Mouse (Mus musculus) brain, embryonic 14.5 days (tissue): ENCODE measurements around the gene Zfp157. TPM values are rescaled to one million over a fixed set of nuclear protein-coding genes. Genes with fewer than 3 reads are reported as not detected.
A peak's percentile ranks its signal among the peaks of the same experiment; 100 is the strongest.
"Not testable (repeated sequence)": the region's sequence is repeated elsewhere in the genome, so short reads cannot be mapped to it uniquely, and the experiment has no call there.

ENCODE experiments used
- DNase-seq: peaks from one replicate; pipeline ENCODE4 v3.0.0-alpha.2; 2011; ENCODE audit warnings: low read depth
- CTCF ChIP-seq: fragments of 200-500 bp; IDR thresholded peaks from 2 replicates; pipeline ENCODE4 v1.5.1; 2012; ENCODE audit warnings: inconsistent platforms, mild to moderate bottlenecking, moderate library complexity, borderline replicate concordance; ENCODE audit not compliant: insufficient read depth, insufficient read length; ENCODE audit errors: extremely low read depth
- POLR2A ChIP-seq: fragments of 200-500 bp; IDR thresholded peaks from 2 replicates; pipeline ENCODE4 v1.6.1; 2012; ENCODE audit warnings: mild to moderate bottlenecking, inconsistent platforms, borderline replicate concordance; ENCODE audit not compliant: poor library complexity, insufficient read depth, insufficient read length, severe bottlenecking; ENCODE audit errors: extremely low read depth
- polyA plus RNA-seq: library from polyadenylated mRNA; depleted of rRNA; stranded (reverse); fragments of >200 nt; gene quantifications from 2 replicates; pipeline ENCODE4 v1.2.3, GENCODE M21; 2012; rRNA removed

Gene Zfp157
- 32.1 and 39.5 TPM in 2 replicates for polyA plus RNA-seq

- TF ChIP-seq CTCF (no peak), POLR2A (peak; percentile 86; the same call in 1 of the 2 replicates)
- DNase-seq, result peak; percentile 99
Measured at GRCm38 (mm10) chr5:138441286-138442194, at the start of gene Zfp157. Zfp157 (plus strand) TSS chr5:138441468.

GRCm38 (mm10) chr5:138397795-138398337 lies 43.4 kb upstream of the Zfp157 start:
- no peak for DNase-seq
- TF ChIP-seq POLR2A (no peak), CTCF (no peak)

GRCm38 (mm10) chr5:138400431-138400830 lies 40.8 kb upstream of the Zfp157 start:
- not testable (repeated sequence) for DNase-seq

DNA sequence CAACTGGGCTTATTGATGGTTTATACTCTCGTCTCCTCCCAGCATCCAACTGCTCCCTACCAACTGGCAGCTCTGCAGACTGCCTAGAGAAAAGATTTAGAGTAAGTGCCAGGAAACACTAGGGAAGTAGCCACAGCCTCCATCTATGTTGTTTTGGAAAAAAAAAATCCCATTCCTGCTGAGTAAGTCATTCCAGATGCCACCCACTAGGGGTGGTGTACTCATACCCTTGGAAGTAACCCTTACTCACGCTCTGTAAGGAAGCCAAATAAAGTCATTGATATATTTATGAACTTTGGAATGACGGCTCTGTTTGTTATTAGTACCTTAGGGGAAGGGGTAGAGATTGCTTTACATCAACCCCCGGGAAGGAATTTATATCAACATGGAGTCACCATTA lies 17.1 kb downstream of the Zfp157 start:
- TF ChIP-seq POLR2A (no peak), CTCF (no peak)
- no peak for DNase-seq

GRCm38 (mm10) chr5:138459107-138459506 lies 17.8 kb downstream of the Zfp157 start:
- no peak for DNase-seq
- TF ChIP-seq CTCF, result no peak
- no peak for TF ChIP-seq POLR2A

DNA sequence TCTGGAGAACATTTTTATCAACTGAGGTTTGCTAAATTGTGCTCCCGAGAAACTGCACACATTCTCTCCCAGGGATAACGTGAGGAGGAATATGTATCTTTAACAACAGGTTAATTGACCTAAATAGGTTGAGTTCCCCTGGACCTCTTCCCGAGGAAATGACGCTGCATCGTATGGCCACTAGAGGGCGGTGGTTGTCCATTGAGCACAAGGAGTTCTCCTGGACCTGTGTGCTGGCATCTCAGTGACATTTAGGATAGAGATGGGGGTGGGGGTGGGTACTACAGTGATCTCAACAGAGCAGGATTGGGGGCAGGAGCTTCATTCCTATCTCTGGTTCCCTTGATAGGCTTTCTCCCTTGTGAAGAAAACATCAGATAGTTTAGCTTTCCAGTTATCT lies 32.3 kb downstream of the Zfp157 start:
- DNase-seq, result peak; percentile 63
- no peak for TF ChIP-seq POLR2A
- TF ChIP-seq CTCF, result peak; percentile 81

GRCm38 (mm10) chr5:138504548-138504947 lies 63.3 kb downstream of the Zfp157 start:
- DNase-seq, result not testable (repeated sequence)

Other genes with a start within 250 kb of the Zfp157 start
- 10.3 and 11.8 TPM in 2 replicates for gene Mblac1, start 247.2 kb upstream of the Zfp157 start, polyA plus RNA-seq
- gene Nxpe5, start 215.6 kb upstream of the Zfp157 start, polyA plus RNA-seq, result 0.03 and 0.04 TPM in 2 replicates
- gene Lamtor4, start 186.0 kb upstream of the Zfp157 start, polyA plus RNA-seq, result 120 and 151 TPM in 2 replicates
- gene BC037034, start 177.4 kb upstream of the Zfp157 start, polyA plus RNA-seq, result 131 and 172 TPM in 2 replicates
- gene Gal3st4, start 168.6 kb upstream of the Zfp157 start, polyA plus RNA-seq, result 0.58 and 0.63 TPM in 2 replicates
- 0.44 and 0.48 TPM in 2 replicates for gene Gm43720, start 161.5 kb upstream of the Zfp157 start, polyA plus RNA-seq
- gene Gpc2, start 161.5 kb upstream of the Zfp157 start, polyA plus RNA-seq, result 564 and 797 TPM in 2 replicates
- 19.6 TPM in 2 replicates for gene Stag3, start 161.2 kb upstream of the Zfp157 start, polyA plus RNA-seq
- 0.06 and 0.25 TPM in 2 replicates for gene Pvrig, start 99.5 kb upstream of the Zfp157 start, polyA plus RNA-seq
- not detected in 2 replicates for gene 1700123K08Rik, start 123.2 kb downstream of the Zfp157 start, polyA plus RNA-seq
- gene Zfp68, start 178.3 kb downstream of the Zfp157 start, polyA plus RNA-seq, result 38.6 and 42.9 TPM in 2 replicates
- gene A430033K04Rik, start 181.4 kb downstream of the Zfp157 start, polyA plus RNA-seq, result 13.2 and 16.7 TPM in 2 replicates